Mouse (Mus musculus) CH12.LX (cell line): ENCODE data around the gene Capn11.
A peak's percentile ranks its signal among the peaks of the same experiment; 100 is the strongest.

Experiments used
- CTCF ChIP-seq, 2 experiments: IDR thresholded peaks in 1 of 2; conservative IDR thresholded peaks in 1 of 2; 2 replicates each; pipeline ENCODE4 v1.5.1; 2011 to 2012; ENCODE audit warnings: low read depth in 2 of 2, low read length in 2 of 2, improper control_type of control experiment in 1 of 2, inconsistent platforms in 1 of 2, mild to moderate bottlenecking in 1 of 2, moderate library complexity in 1 of 2
- EP300 ChIP-seq: IDR thresholded peaks from 2 replicates; pipeline ENCODE4 v1.6.1; 2011; ENCODE audit warnings: low read length, improper control_type of control experiment
- POLR2A ChIP-seq: IDR thresholded peaks from 2 replicates; pipeline ENCODE4 v1.6.1; 2011; ENCODE audit warnings: low read depth, mild to moderate bottlenecking, improper control_type of control experiment, low read length
- POLR2AphosphoS2 ChIP-seq: IDR thresholded peaks from 2 replicates; pipeline ENCODE4 v1.6.1; 2011; ENCODE audit warnings: low read depth, low read length, improper control_type of control experiment
- TBP ChIP-seq: conservative IDR thresholded peaks from 2 replicates; pipeline ENCODE4 v1.6.1; 2011; ENCODE audit warnings: low read depth, low read length, improper control_type of control experiment

DNA sequence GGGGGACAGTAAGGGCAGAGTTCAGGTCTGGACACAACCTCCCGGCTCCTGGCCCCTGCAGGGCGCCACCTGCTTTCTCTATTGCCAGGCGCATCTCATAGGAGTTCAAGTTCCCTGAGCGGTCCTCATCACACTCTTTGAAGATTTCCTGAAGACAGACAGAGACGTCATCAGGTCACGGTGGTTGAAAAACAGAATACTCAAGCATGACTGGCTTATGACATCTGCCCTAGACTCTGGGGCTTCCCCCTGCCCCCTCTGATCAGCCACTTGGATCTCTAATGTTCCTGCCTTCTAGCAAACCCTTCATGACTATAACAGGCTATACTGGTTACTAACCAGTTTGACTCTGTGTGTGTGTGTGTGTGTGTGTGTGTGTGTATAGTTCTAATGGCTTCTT lies 27.2 kb downstream of the Capn11 start:
- TF ChIP-seq POLR2AphosphoS2 (no peak), EP300 (0 out of 2 replicates have a peak, but pooled peaks have one; percentile 15), CTCF (conservative IDR thresholded peaks at IDR 0.05 in 1 of 2, IDR thresholded peaks at IDR 0.05 in 1 of 2; ENCODE audit: low read depth in 2 of 2, low read length in 2 of 2) (peak in 1 of 2 experiments; percentile 32; a peak in 2 of 4 replicates), TBP (no peak), POLR2A (no peak)
